Mouse (Mus musculus) MEL (cell line): ENCODE measurements around the gene Numa1. TPM values are rescaled to one million over a fixed set of nuclear protein-coding genes. Genes with fewer than 3 reads are reported as not detected.
A peak's percentile ranks its signal among the peaks of the same experiment; 100 is the strongest.

ENCODE experiments used
- DNase-seq: peaks from one replicate; pipeline ENCODE4 v3.0.0; 2011; ENCODE audit warnings: low read depth, low spot score
- H3K27ac ChIP-seq: 2 replicates; pipeline ENCODE4 v1.5.1; 2012; ENCODE audit warnings: low read depth, mild to moderate bottlenecking, control low read depth, low read length, moderate library complexity; ENCODE audit not compliant: control insufficient read depth
- H3K27me3 ChIP-seq, 2 experiments: fragments of 150-350 bp in 1 of 2; sonication (generic) in 1 of 2; 2 replicates each; pipeline ENCODE4 v1.6.1; 2012; ENCODE audit warnings: low read length in 2 of 2, mild to moderate bottlenecking in 2 of 2, improper control_type of control experiment in 1 of 2, moderate library complexity in 1 of 2; ENCODE audit not compliant: insufficient read depth in 2 of 2, control insufficient read depth in 1 of 2
- H3K36me3 ChIP-seq, 2 experiments: 2 replicates each; pipeline ENCODE4 v1.6.1; 2012 to 2014; ENCODE audit warnings: low read length in 2 of 2, improper control_type of control experiment in 1 of 2, inconsistent platforms in 1 of 2, mild to moderate bottlenecking in 1 of 2; ENCODE audit not compliant: insufficient read depth in 2 of 2, control insufficient read depth in 1 of 2
- H3K4me1 ChIP-seq, 2 experiments: fragments of 150-350 bp in 1 of 2; sonication (generic) in 1 of 2; 2 replicates each; pipeline ENCODE4 v1.6.1; 2012; ENCODE audit warnings: low read length in 2 of 2, improper control_type of control experiment in 1 of 2, mild to moderate bottlenecking in 1 of 2; ENCODE audit not compliant: insufficient read depth in 2 of 2, control insufficient read depth in 1 of 2
- H3K4me3 ChIP-seq, 2 experiments: fragments of 150-350 bp in 1 of 2; sonication (generic) in 1 of 2; 2 replicates each; pipeline ENCODE4 v1.5.1; 2012; ENCODE audit warnings: low read depth in 2 of 2, low read length in 2 of 2, mild to moderate bottlenecking in 2 of 2, moderate library complexity in 2 of 2, control low read depth in 1 of 2, improper control_type of control experiment in 1 of 2; ENCODE audit not compliant: control insufficient read depth in 1 of 2, insufficient read depth in 1 of 2
- H3K79me2 ChIP-seq: 2 replicates; pipeline ENCODE4 v1.6.1; 2012; ENCODE audit warnings: mild to moderate bottlenecking, low read length, moderate library complexity; ENCODE audit not compliant: control insufficient read depth, poor library complexity, insufficient read depth
- H3K9ac ChIP-seq: 2 replicates; pipeline ENCODE4 v1.6.1; 2012; ENCODE audit warnings: low read depth, mild to moderate bottlenecking, control low read depth, low read length, moderate library complexity; ENCODE audit not compliant: control insufficient read depth, poor library complexity, severe bottlenecking
- H3K9me3 ChIP-seq: fragments of 150-350 bp; sonication (generic); replicated peaks from 2 replicates; pipeline ENCODE4 v1.6.1; 2012; ENCODE audit warnings: mild to moderate bottlenecking, low read length, improper control_type of control experiment, moderate library complexity; ENCODE audit not compliant: insufficient read depth
- BHLHE40 ChIP-seq: IDR thresholded peaks from 2 replicates; pipeline ENCODE4 v1.6.1; 2012; ENCODE audit warnings: low read depth, mild to moderate bottlenecking, inconsistent platforms, low read length, improper control_type of control experiment, borderline replicate concordance
- CHD1 ChIP-seq: IDR thresholded peaks from 2 replicates; pipeline ENCODE4 v1.6.1; 2012; ENCODE audit warnings: low read depth, mild to moderate bottlenecking, inconsistent platforms, low read length, improper control_type of control experiment
- CHD2 ChIP-seq: IDR thresholded peaks from 2 replicates; pipeline ENCODE4 v1.6.1; 2011; ENCODE audit warnings: low read length, improper control_type of control experiment
- E2F4 ChIP-seq: IDR thresholded peaks from 2 replicates; pipeline ENCODE4 v1.6.1; 2011; ENCODE audit warnings: low read depth, low read length, improper control_type of control experiment, borderline replicate concordance
- ELF1 ChIP-seq: IDR thresholded peaks from 2 replicates; pipeline ENCODE4 v1.6.1; 2014; ENCODE audit warnings: low read depth, mild to moderate bottlenecking, inconsistent platforms, low read length, improper control_type of control experiment, moderate library complexity
- EP300 ChIP-seq, 2 experiments: IDR thresholded peaks; 2 replicates each; pipeline ENCODE4 v1.6.1; 2011; ENCODE audit warnings: improper control_type of control experiment in 2 of 2, low read length in 2 of 2, low read depth in 1 of 2, mild to moderate bottlenecking in 1 of 2
- GABPA ChIP-seq: IDR thresholded peaks from 2 replicates; pipeline ENCODE4 v1.6.1; 2012; ENCODE audit warnings: low read depth, mild to moderate bottlenecking, inconsistent platforms, low read length, improper control_type of control experiment, moderate library complexity
- GATA1 ChIP-seq: IDR thresholded peaks from 2 replicates; pipeline ENCODE4 v1.6.1; 2011; ENCODE audit warnings: low read depth, low read length, improper control_type of control experiment
- HCFC1 ChIP-seq: IDR thresholded peaks from 2 replicates; pipeline ENCODE4 v1.6.1; 2012; ENCODE audit warnings: low read depth, mild to moderate bottlenecking, inconsistent platforms, low read length, improper control_type of control experiment, moderate library complexity
- MAFK ChIP-seq: IDR thresholded peaks from 2 replicates; pipeline ENCODE4 v1.6.1; 2011; ENCODE audit warnings: low read depth, mild to moderate bottlenecking, low read length, improper control_type of control experiment, borderline replicate concordance
- MAZ ChIP-seq: IDR thresholded peaks from 2 replicates; pipeline ENCODE4 v1.6.1; 2012; ENCODE audit warnings: low read depth, mild to moderate bottlenecking, inconsistent platforms, low read length, improper control_type of control experiment
- MEF2A ChIP-seq: IDR thresholded peaks from 2 replicates; pipeline ENCODE4 v1.6.1; 2014; ENCODE audit warnings: low read depth, mild to moderate bottlenecking, inconsistent platforms, low read length, improper control_type of control experiment; ENCODE audit not compliant: poor library complexity, insufficient replicate concordance, severe bottlenecking; ENCODE audit errors: extremely low read depth
- MXI1 ChIP-seq: IDR thresholded peaks from 2 replicates; pipeline ENCODE4 v1.6.1; 2011; ENCODE audit warnings: mild to moderate bottlenecking, low read depth, low read length, improper control_type of control experiment
- POLR2AphosphoS2 ChIP-seq: IDR thresholded peaks from 2 replicates; pipeline ENCODE4 v1.6.1; 2011; ENCODE audit warnings: low read length, improper control_type of control experiment
- POLR2AphosphoS5 ChIP-seq: IDR thresholded peaks from 2 replicates; pipeline ENCODE4 v1.6.1; 2012; ENCODE audit warnings: low read depth, borderline replicate concordance, mild to moderate bottlenecking, inconsistent platforms, low read length, moderate library complexity, mixed read lengths
- RCOR1 ChIP-seq: IDR thresholded peaks from 2 replicates; pipeline ENCODE4 v1.6.1; 2012; ENCODE audit warnings: low read depth, mild to moderate bottlenecking, inconsistent platforms, low read length, improper control_type of control experiment
- SIN3A ChIP-seq: IDR thresholded peaks from 2 replicates; pipeline ENCODE4 v1.6.1; 2012; ENCODE audit warnings: low read length, improper control_type of control experiment, inconsistent platforms
- TAL1 ChIP-seq: IDR thresholded peaks from 2 replicates; pipeline ENCODE4 v1.6.1; 2012; ENCODE audit warnings: mild to moderate bottlenecking, inconsistent platforms, low read length, moderate library complexity, mixed read lengths
- TBP ChIP-seq: IDR thresholded peaks from 2 replicates; pipeline ENCODE4 v1.8.0; 2011; ENCODE audit warnings: low read depth, low read length, improper control_type of control experiment
- TCF12 ChIP-seq: IDR thresholded peaks from 2 replicates; pipeline ENCODE4 v1.6.1; 2014; ENCODE audit warnings: low read depth, mild to moderate bottlenecking, inconsistent platforms, low read length, improper control_type of control experiment, moderate library complexity
- UBTF ChIP-seq: IDR thresholded peaks from 2 replicates; pipeline ENCODE4 v1.6.1; 2012; ENCODE audit warnings: low read depth, mild to moderate bottlenecking, inconsistent platforms, low read length, improper control_type of control experiment, moderate library complexity, borderline replicate concordance; ENCODE audit not compliant: insufficient read depth
- ZC3H11A ChIP-seq: IDR thresholded peaks from 2 replicates; pipeline ENCODE4 v1.6.1; 2012; ENCODE audit warnings: low read depth, mild to moderate bottlenecking, inconsistent platforms, low read length, improper control_type of control experiment
- ZKSCAN1 ChIP-seq: IDR thresholded peaks from 2 replicates; pipeline ENCODE4 v1.6.1; 2012; ENCODE audit warnings: low read depth, mild to moderate bottlenecking, inconsistent platforms, low read length, improper control_type of control experiment, moderate library complexity
- polyA plus RNA-seq, 2 experiments: library from polyadenylated mRNA; stranded (reverse) in 1 of 2; unstranded in 1 of 2; fragments of >175 nt in 1 of 2; fragments of >200 nt in 1 of 2; gene quantifications; 2 replicates each; pipeline versions ENCODE4 v1.2.1 to v1.2.4; 2012; ENCODE audit warnings: low replicate concordance in 2 of 2, low read depth in 1 of 2; ENCODE audit not compliant: insufficient read length in 2 of 2, insufficient read depth in 1 of 2, missing spikeins in 1 of 2
- total RNA-seq: library from RNA; depleted of rRNA; stranded (reverse); fragments of 300-350 nt; gene quantifications from 2 replicates; pipeline ENCODE4 v1.2.3, GENCODE M21; 2012

Numa1 gene
- total and polyA plus RNA-seq, 3 experiments = 48.7 to 91.2 (median 50.0) TPM

DNA sequence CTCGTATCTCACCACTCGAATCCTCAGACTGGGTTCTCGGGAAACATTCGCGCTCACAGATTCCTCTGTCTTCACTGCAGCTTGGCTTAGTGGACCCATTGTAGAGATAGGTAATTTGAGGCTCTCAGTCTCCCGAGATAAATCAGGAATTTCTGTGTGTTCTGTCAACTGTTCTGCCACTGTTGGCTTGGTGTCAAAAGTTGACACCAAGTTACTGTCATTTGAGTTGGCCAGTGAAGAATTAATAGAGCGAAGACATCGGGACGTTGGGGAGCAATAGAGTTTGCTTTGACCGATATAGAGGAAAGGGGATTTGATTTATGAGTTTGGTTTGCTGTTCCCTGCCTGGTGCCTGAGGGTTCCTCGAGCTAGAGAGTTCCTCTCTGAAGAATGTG is 27.6 kb upstream of the Numa1 start, which contains the start of gene Tomt:
Gene Tomt (minus strand): TSS at position 73 of the 395 bp plus-strand sequence.
- Histone ChIP-seq H3K36me3 (peaks cover 0 to 11% of the 10 kb centered on the region in 2 experiments; a peak in 2 of 4 replicates), H3K4me1 (peaks cover 15 to 20% of the 10 kb centered on the region in 2 experiments)

DNA sequence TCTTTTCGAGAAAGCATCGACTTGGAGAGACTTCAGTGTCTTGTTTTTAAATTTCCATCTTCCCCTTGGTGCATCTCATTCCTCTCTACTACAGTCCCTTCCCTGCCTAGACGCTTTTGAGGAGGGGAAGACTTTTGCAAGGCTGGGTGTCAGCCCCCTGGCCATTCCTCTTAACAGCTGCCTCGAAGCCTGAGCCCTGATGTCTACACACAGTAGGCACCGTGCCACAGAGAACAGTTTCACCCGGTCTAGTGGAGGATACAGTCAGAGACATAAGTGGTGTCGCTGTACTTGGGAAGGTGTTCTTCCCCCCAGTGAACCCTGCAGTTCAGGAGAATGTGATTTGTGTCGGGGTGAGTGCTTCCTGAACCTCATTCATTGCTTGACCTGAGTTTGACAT is 27.2 kb upstream of the Numa1 start:
- Histone ChIP-seq H3K4me3 (peak overlapping the region; percentile 81 to 91), H3K9me3 (no peaks in the 10 kb centered on the region), H3K27ac (peak overlapping the region; percentile 87), H3K9ac (peak overlapping the region; percentile 93), H3K79me2 (peaks cover 15% of the 10 kb centered on the region), H3K27me3 (no peaks in the 10 kb centered on the region), H3K36me3 (peaks cover 0 to 11% of the 10 kb centered on the region in 2 experiments; a peak in 2 of 4 replicates), H3K4me1 (peaks cover 15 to 20% of the 10 kb centered on the region in 2 experiments)
- peak; percentile 48 for DNase-seq
- TF ChIP-seq MAFK (no peak), UBTF (no peak), ELF1 (no peak), RCOR1 (no peak), TAL1 (no peak), CHD2 (no peak), HCFC1 (no peak), SIN3A (no peak), EP300 (IDR thresholded peaks at IDR 0.05; ENCODE audit: low read depth in 1 of 2, low read length in 2 of 2) (no peak), GABPA (no peak), TBP (no peak), GATA1 (no peak), TCF12 (no peak), ZC3H11A (no peak), BHLHE40 (no peak), MEF2A (no peak), E2F4 (no peak), POLR2AphosphoS2 (no peak), POLR2AphosphoS5 (no peak)

More for the DNA sequence above, 27.6 kb upstream of the Numa1 start, which contains the start of gene Tomt:
- no peak for DNase-seq
- no peaks in the 10 kb centered on the region for H3K9me3 ChIP-seq
- H3K4me3 ChIP-seq = peak within 1 kb of the TSS; percentile 81 to 91
- H3K9ac ChIP-seq = peak within 1 kb of the TSS; percentile 93
- peaks cover 15% of the 10 kb centered on the region for H3K79me2 ChIP-seq
- peak within 1 kb of the TSS; percentile 87 for H3K27ac ChIP-seq
- H3K27me3 ChIP-seq = no peaks in the 10 kb centered on the region
- TF ChIP-seq CHD1 = 0 out of 2 replicates have a peak, but pooled peaks have one; percentile 74
- TF ChIP-seq ZKSCAN1 = no peak
- TF ChIP-seq HCFC1 = no peak
- TF ChIP-seq MXI1 = no peak
- TF ChIP-seq UBTF = no peak
- TF ChIP-seq MAZ = no peak
- peak; percentile 10; the same call in 1 of the 2 replicates for TF ChIP-seq TBP
